Mouse (Mus musculus): ENCODE measurements around the gene Mdm4.
"Not testable (repeated sequence)": the region's sequence is repeated elsewhere in the genome, so short reads cannot be mapped to it uniquely, and the experiment has no call there.

Gene Mdm4

GRCm38 (mm10) chr1:133020137-133020894 is 10.0 kb downstream of the Mdm4 start:
- no peak for DNase-seq (ENCODE audit: low spot score in 2 of 2)

- no peak for DNase-seq (ENCODE audit: low spot score in 2 of 2)
Measured at GRCm38 (mm10) chr1:133019312-133019711, 11.0 kb downstream of the Mdm4 start.

GRCm38 (mm10) chr1:133018580-133018979 is 11.8 kb downstream of the Mdm4 start:
- DNase-seq (ENCODE audit: low spot score in 2 of 2), result no peak

GRCm38 (mm10) chr1:133016775-133017428 is 13.5 kb downstream of the Mdm4 start:
- no peak for DNase-seq (ENCODE audit: low spot score in 2 of 2)

GRCm38 (mm10) chr1:133014196-133014595 is 16.2 kb downstream of the Mdm4 start:
- no peak for DNase-seq (ENCODE audit: low spot score in 2 of 2)

- DNase-seq (ENCODE audit: low spot score in 2 of 2), result no peak
Measured at GRCm38 (mm10) chr1:133013331-133013730, 17.0 kb downstream of the Mdm4 start.

- no peak for DNase-seq (ENCODE audit: low spot score in 2 of 2)
Measured at GRCm38 (mm10) chr1:133011955-133012841, 18.2 kb downstream of the Mdm4 start.

- no peak for DNase-seq (ENCODE audit: low spot score in 2 of 2)
Measured at GRCm38 (mm10) chr1:133006571-133006970, 23.8 kb downstream of the Mdm4 start.

GRCm38 (mm10) chr1:133000347-133000746 is 30.0 kb downstream of the Mdm4 start:
- DNase-seq (ENCODE audit: low spot score in 2 of 2), result no peak

- no peak for DNase-seq (ENCODE audit: low spot score in 2 of 2)
Measured at GRCm38 (mm10) chr1:132991580-132991979, 38.8 kb downstream of the Mdm4 start.

GRCm38 (mm10) chr1:132990733-132991132 is 39.6 kb downstream of the Mdm4 start:
- no peak for DNase-seq (ENCODE audit: low spot score in 2 of 2)

GRCm38 (mm10) chr1:132988556-132989459 is 41.6 kb downstream of the Mdm4 start:
- not testable (repeated sequence) for DNase-seq (ENCODE audit: low spot score in 2 of 2)

- DNase-seq (ENCODE audit: low spot score in 2 of 2), result peak; percentile 40 to 62
Measured at GRCm38 (mm10) chr1:132982728-132983127, 47.6 kb downstream of the Mdm4 start.

- DNase-seq (ENCODE audit: low spot score in 2 of 2), result no peak
Measured at GRCm38 (mm10) chr1:132981232-132981631, 49.1 kb downstream of the Mdm4 start.

GRCm38 (mm10) chr1:132977402-132977801 is 53.0 kb downstream of the Mdm4 start:
- DNase-seq (ENCODE audit: low spot score in 2 of 2), result no peak

GRCm38 (mm10) chr1:132968659-132969058 is 61.7 kb downstream of the Mdm4 start:
- DNase-seq (ENCODE audit: low spot score in 2 of 2), result peak in 1 of 2 experiments; percentile 26

GRCm38 (mm10) chr1:132964691-132965090 is 65.7 kb downstream of the Mdm4 start:
- no peak for DNase-seq (ENCODE audit: low spot score in 2 of 2)

GRCm38 (mm10) chr1:132964106-132964505 is 66.3 kb downstream of the Mdm4 start:
- no peak for DNase-seq (ENCODE audit: low spot score in 2 of 2)

GRCm38 (mm10) chr1:132961751-132962150 is 68.6 kb downstream of the Mdm4 start:
- DNase-seq (ENCODE audit: low spot score in 2 of 2), result no peak

GRCm38 (mm10) chr1:132956809-132957208 is 73.6 kb downstream of the Mdm4 start:
- no peak for DNase-seq (ENCODE audit: low spot score in 2 of 2)

- no peak for DNase-seq (ENCODE audit: low spot score in 2 of 2)
Measured at GRCm38 (mm10) chr1:132947811-132948210, 82.5 kb downstream of the Mdm4 start.

Data from frontal cortex, postnatal 10 days (tissue).